Mouse (Mus musculus) MN1 (cell line): ENCODE measurements at regions not wholly inside any gene's neighbourhood (a gene's known extent, or its start where the extent isn't known, plus 50 kb on each side); places are given as distances from the start of the nearest gene placed in this dataset.

Experiments
- DNase-seq: peaks from one replicate; pipeline ENCODE4 v3.0.0-alpha.2; 2016; ENCODE audit warnings: low spot score

GRCm38 (mm10) chr6:94813481-94814148, 113.7 kb upstream of the Lrig1 start:
- no peak for DNase-seq

DNA sequence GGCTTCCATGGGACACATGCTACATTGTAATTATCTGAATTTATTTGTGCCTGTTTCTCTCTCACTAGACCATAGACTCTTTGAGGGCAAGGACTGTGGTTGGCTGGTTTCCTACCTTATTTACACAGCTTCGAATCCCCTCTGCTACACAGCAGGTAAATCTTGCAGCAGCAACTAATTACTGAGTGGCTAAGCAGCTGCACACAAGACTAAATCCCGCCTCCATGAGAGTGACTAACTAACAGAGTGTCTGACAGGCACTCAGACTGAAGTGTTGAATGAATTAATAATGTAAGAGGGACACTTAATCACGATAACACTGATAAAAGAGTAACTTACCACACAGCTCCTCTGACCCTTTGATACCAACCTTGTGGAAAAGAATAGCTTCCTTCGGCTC, 111.9 kb upstream of the Lrig1 start:
- DNase-seq: peak; percentile 19

DNA sequence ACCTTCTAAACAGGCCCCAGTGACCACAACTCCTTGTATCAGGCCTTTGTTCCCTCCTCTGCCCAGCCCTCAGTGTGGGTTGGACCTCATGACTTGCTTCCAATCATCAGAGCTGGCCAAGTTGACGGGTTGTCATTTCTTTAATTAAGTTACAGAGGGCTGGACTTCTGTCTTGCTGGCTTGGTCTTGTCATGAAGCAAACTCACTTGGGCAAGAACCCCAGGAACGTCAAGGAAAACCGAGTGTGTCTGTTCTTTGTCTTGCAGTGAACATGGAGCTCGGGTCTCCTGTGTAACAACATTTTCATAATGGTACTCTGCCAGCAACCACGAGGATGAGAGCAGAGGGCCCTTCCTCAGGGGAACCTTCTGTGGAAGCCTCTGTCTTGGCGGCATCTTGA, 107.3 kb upstream of the Lrig1 start:
- peak; percentile 51 for DNase-seq

- DNase-seq: peak; percentile 48
Observed at GRCm38 (mm10) chr6:94806481-94807160, 106.7 kb upstream of the Lrig1 start.

DNA sequence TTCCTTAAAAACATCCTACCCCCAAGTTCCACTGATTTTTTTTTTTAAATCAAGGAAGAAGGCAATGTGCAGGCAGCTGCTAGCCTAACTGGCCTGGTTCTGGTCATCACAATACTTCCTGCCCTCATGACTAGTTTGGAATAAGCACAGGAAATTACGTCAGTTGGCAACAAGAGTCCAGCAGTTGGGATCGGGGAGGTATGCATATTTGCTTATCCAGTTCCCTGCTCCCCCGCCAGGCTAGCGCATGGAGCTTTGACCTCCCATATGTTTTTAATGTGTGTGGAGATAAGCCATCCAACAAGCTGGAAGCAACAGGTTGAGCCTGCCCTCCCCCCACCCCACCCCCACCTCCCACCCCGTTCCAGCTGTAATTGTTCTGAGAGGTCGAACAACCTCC, 105.7 kb upstream of the Lrig1 start:
- DNase-seq: no peak

- DNase-seq: no peak
Observed at GRCm38 (mm10) chr6:94804284-94804815, 104.4 kb upstream of the Lrig1 start.

GRCm38 (mm10) chr6:94801039-94801438, 101.1 kb upstream of the Lrig1 start:
- no peak for DNase-seq

GRCm38 (mm10) chr6:94798545-94799211, 98.7 kb upstream of the Lrig1 start:
- DNase-seq: no peak

- peak; percentile 49 for DNase-seq
Observed at GRCm38 (mm10) chr6:94795442-94795841, 95.5 kb upstream of the Lrig1 start.

- no peak for DNase-seq
Observed at GRCm38 (mm10) chr6:94793555-94793954, 93.6 kb upstream of the Lrig1 start.

DNA sequence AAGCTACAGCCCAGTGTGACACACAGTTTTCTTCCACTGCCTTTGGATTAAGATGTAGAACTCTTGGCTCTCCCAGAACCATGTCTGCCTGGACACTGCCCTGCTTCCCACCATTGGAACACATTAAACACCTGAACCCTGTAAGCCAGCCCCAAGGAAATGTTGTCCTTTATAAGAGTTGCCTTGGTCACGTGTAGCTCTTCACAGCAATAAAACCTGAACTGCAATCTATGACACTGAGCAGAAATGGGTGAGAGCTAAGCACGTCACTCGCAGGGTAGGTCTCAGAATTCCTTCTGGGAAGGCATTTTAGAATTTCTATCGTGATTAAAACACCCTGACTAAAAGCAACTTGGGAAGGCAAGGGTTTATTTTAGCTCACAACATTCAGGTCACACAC, 92.4 kb upstream of the Lrig1 start:
- no peak for DNase-seq

- DNase-seq: no peak
Observed at GRCm38 (mm10) chr6:94789308-94789763, 89.4 kb upstream of the Lrig1 start.

DNA sequence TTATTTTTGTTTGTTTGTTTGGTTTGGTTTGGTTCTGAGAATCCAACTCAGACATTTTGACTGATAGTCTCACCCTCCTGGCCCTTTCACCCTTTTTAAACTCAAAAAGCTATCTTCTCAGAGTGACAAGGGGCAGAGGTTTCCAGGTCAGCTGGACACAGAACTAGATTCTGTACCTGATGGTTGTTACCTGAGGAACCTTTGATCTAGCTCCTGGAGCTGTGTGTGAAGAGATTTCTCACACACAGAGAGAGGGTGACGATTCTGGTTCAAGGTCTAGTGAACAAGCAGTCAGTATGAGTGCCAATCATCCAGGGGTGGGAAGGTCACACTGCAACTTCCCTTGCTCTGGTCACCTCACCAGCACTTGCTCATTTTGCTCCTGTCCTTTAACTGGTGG, 83.5 kb upstream of the Lrig1 start:
- DNase-seq: no peak

DNA sequence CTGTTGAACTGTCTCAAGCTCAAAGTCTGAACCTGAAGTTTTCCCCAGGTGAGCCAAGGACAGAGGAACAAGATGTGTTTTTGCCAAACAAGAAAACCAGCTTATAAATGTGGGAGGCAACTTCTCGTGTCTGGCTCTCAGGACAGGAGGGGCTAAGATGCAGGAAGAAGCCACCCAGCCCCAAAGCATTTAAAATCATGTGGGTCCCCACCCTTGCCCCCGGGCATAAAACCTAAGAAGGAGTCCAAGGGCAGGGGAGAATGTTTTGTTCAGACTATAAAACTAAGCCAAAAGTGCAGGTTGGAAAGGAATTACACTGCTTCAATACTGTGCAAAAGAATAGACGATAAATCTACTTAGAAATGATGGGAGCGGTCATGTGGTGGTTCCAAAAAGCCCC, 80.7 kb upstream of the Lrig1 start:
- DNase-seq: no peak

- peak; percentile 12 for DNase-seq
Observed at GRCm38 (mm10) chr6:94779854-94780253, 79.9 kb upstream of the Lrig1 start.

DNA sequence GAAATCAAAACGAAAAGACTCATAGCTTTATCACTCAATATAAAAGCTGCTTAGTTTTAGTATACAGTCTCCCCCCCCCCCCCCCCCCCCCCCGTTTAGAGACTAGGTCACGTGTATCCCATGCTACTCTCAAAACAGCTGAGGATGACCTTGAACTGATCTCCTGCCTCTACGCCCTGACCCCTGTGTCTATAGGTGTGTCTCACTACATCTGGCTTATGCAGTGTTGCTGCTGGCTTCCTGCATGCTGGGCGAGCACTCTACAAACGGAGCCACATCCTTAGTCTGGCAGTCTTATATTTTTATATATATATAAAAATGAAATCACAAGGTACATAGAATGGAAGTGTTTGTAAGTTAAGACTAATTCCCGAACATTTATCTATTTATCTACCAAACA, 79.3 kb upstream of the Lrig1 start:
- DNase-seq: no peak

DNA sequence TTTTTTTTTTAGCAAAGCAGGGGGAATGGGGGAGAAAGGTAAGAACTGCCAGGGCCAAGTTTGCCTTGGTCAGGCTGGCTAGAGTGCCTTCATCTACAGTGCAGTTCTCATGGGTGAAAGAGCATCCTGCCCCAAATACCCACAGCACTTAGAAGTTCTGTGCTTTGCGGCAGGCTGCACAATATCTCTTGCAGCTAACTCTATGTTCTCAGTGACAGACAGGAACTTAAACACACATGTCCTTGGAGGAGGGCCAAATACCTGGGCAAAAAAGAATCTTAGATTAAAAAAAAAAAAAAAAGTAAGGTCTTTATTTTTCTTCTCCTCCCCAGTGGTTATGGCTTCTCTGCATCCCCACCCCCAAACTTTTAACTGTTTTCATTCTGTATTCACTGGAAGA, 78.8 kb upstream of the Lrig1 start:
- DNase-seq: no peak

DNA sequence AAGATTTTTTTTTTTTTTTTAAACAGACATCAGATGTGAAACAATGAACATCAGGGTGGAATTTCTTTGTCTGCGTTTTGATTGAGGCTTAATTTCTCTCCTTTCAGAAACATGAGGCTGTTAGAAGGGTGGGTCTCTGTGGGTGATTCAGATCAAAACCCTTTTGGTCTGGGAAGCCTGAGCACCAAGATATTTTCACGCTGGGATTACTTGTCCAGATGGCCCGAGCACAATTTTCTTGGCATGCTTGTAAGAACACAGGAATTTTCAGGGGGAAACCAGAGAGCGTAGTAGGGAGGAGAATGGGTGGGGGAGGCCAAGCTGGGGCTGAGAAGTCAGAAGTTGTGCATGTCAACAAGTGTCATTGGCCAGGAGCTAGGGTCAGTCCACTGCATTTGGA, 76.6 kb upstream of the Lrig1 start:
- no peak for DNase-seq

GRCm38 (mm10) chr6:94774871-94775270, 74.9 kb upstream of the Lrig1 start:
- DNase-seq: no peak

DNA sequence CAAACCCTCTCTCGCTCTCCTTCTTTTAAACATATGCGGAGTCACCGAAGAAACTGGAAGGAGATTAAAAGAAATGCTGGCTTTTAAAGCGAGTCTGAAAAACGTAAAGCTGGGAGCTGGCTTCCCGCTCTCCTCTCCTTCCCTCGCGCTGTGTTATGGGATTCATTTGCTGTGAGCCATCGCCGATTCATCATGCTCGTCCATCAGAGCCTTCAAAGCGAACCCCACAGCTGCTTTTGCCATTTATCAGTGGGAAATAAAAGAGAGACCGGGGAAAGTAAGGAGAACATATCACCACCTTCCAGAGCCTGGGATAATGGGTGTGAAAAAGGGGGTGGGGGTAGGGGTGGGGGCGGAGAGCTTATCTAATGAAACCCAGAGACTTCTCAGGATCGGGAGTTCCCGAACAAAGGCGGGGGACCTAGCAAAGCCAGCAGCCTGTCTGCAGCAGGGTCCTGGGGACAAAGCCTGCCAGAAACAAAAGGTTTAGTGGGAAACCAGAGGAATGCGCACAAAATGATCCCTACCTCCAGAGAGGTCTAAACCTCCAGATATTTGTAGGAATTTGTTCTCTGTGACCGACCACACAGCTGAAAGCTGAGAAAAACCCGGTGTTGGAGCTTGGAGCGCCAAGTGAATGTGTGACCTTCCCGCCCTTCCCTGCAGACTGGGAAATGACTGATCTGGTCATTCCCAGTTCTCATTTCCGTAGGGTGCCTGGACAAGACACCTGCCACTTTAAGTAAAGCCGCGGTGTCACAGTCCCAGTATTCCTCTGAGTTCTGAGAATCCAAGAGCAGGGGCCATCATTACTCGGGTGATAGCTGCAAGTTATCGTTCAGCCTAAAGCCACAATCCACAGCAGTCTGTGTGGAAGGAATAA, 73.9 kb upstream of the Lrig1 start:
- DNase-seq: no peak

GRCm38 (mm10) chr6:94772868-94773603, 73.1 kb upstream of the Lrig1 start:
- DNase-seq: no peak
